Mouse (Mus musculus) lung, embryonic 16.5 days (tissue): ENCODE measurements around the gene Rhot2. TPM values are rescaled to one million over a fixed set of nuclear protein-coding genes. Genes with fewer than 3 reads are reported as not detected.
A peak's percentile ranks its signal among the peaks of the same experiment; 100 is the strongest.

Source experiments
- ATAC-seq: fragments of 200-750 bp; cut with Nextera tagmentation; 2 replicates; pipeline ENCODE4 v1.8.0; 2017; ENCODE audit warnings: low read depth, mild to moderate bottlenecking, moderate library complexity
- H3K27ac ChIP-seq: fragments of 300-500 bp; sonication (generic); 2 replicates; pipeline ENCODE4 v1.5.1; 2014; ENCODE audit warnings: mild to moderate bottlenecking, control low read depth, low read length
- H3K27me3 ChIP-seq: fragments of 300-500 bp; sonication (generic); 2 replicates; pipeline ENCODE4 v1.6.1; 2014; ENCODE audit warnings: low read depth, low read length, mixed read lengths; ENCODE audit not compliant: control insufficient read depth, insufficient read depth
- H3K36me3 ChIP-seq: fragments of 300-500 bp; sonication (generic); 2 replicates; pipeline ENCODE4 v1.6.1; 2014; ENCODE audit warnings: low read length; ENCODE audit not compliant: control insufficient read depth, insufficient read depth
- H3K4me1 ChIP-seq: fragments of 300-500 bp; sonication (generic); replicated peaks from 2 replicates; pipeline ENCODE4 v1.6.1; 2014; ENCODE audit warnings: low read length, mixed read lengths; ENCODE audit not compliant: control insufficient read depth, insufficient read depth
- H3K4me2 ChIP-seq: fragments of 300-500 bp; sonication (generic); 2 replicates; pipeline ENCODE4 v1.6.1; 2014; ENCODE audit warnings: low read depth, low read length, control low read depth
- H3K4me3 ChIP-seq: fragments of 300-500 bp; sonication (generic); 2 replicates; pipeline ENCODE4 v1.5.1; 2014; ENCODE audit warnings: mild to moderate bottlenecking, low read length, control low read depth
- H3K9ac ChIP-seq: fragments of 300-500 bp; sonication (generic); 2 replicates; pipeline ENCODE4 v1.6.1; 2014; ENCODE audit warnings: low read length, control low read depth
- H3K9me3 ChIP-seq: fragments of 300-500 bp; sonication (generic); 2 replicates; pipeline ENCODE4 v1.6.1; 2016; ENCODE audit warnings: low read length; ENCODE audit not compliant: control insufficient read depth
- WGBS: fragments of 180-500 bp; shearing (Covaris S2); extraction: QIAGEN DNeasy Blood & Tissue Kit; methylation state at CpG from one replicate; pipeline ENCODE4 v1.1.7; 2014; 5-methylcytosine and 5-hydroxymethylcytosine counted together
- polyA plus RNA-seq: library from polyadenylated mRNA; unstranded; fragments of >200 nt; fragmentation: Nextera tagmentation; extraction: Ambion mirVana; gene quantifications from 2 replicates; pipeline ENCODE4 v1.2.1, GENCODE M21; 2015

Rhot2 gene
- polyA plus RNA-seq, 1 experiment from 2014 or later: 18.3 TPM

- no peak overlapping the region for H3K4me2 ChIP-seq
- no peaks in the 10 kb centered on the region for H3K36me3 ChIP-seq
- 83% methylated on average over 8 of the region's 8 CpGs for WGBS
- no peak for ATAC-seq
- H3K9me3 ChIP-seq: no peaks in the 10 kb centered on the region
- H3K4me1 ChIP-seq: peaks cover 16% of the 10 kb centered on the region
- no peaks in the 10 kb centered on the region for H3K27me3 ChIP-seq
- H3K27ac ChIP-seq: no peak overlapping the region
- no peak overlapping the region for H3K9ac ChIP-seq
- no peak overlapping the region for H3K4me3 ChIP-seq
Measured at GRCm38 (mm10) chr17:25869498-25869897, 24.8 kb upstream of the Rhot2 start.

DNA sequence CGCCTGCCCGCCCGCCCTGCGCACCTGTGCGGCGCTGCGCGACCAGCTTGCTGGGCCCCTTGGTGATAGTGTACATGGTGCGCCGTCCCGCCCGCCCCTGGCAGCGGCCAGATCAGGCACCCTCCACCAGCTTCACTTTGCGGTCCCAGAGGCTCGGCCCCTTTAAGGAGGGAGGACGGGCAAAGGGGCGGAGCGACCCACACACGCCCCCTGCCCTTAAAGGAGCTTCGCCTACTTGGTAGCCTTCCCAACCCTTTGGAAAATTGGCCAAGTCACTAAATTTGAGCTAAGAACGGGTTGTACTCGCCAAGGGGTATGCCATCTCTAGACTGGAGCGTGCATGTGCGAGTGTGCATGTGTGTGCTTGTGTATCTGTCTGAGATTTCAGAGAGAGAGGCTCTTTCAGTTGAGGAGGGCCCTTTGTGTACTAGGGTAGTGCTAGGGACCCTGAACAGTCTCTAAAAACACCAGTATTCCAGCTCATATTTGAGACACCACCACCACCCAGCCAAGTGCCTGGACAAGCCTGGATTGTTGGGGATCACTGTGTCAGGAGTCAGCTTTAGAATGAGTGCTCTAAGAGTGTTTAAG, 24.0 kb upstream of the Rhot2 start, which contains the start of gene Mcrip2:
Mcrip2 (minus strand) TSS at position 164 of the 591 bp plus-strand sequence.
- H3K4me3 ChIP-seq: peak within 1 kb of the TSS; percentile 86

GRCm38 (mm10) chr17:25867836-25868600, 23.4 kb upstream of the Rhot2 start:
- no peaks in the 10 kb centered on the region for H3K36me3 ChIP-seq
- no peaks in the 10 kb centered on the region for H3K9me3 ChIP-seq
- H3K4me2 ChIP-seq: peak overlapping the region; percentile 94
- H3K4me1 ChIP-seq: peaks cover 9% of the 10 kb centered on the region
- peak overlapping the region; percentile 72 for H3K9ac ChIP-seq
- no peaks in the 10 kb centered on the region for H3K27me3 ChIP-seq
- H3K27ac ChIP-seq: peak overlapping the region; percentile 47
- peak; percentile 32 for ATAC-seq
- peak overlapping the region; percentile 86 for H3K4me3 ChIP-seq
- WGBS: under 1% methylated on average over 38 of the region's 42 CpGs

More for the DNA sequence above, 24.0 kb upstream of the Rhot2 start, which contains the start of gene Mcrip2:
- H3K9me3 ChIP-seq: no peaks in the 10 kb centered on the region
- peak; percentile 92 for ATAC-seq
- WGBS: 0% methylated on average over 24 of the region's 24 CpGs
- peak within 1 kb of the TSS; percentile 94 for H3K4me2 ChIP-seq
- peaks cover 9% of the 10 kb centered on the region for H3K4me1 ChIP-seq
- peak within 1 kb of the TSS; percentile 67 for H3K27ac ChIP-seq
- no peaks in the 10 kb centered on the region for H3K36me3 ChIP-seq
- H3K27me3 ChIP-seq: no peaks in the 10 kb centered on the region
- peak within 1 kb of the TSS; percentile 72 for H3K9ac ChIP-seq

DNA sequence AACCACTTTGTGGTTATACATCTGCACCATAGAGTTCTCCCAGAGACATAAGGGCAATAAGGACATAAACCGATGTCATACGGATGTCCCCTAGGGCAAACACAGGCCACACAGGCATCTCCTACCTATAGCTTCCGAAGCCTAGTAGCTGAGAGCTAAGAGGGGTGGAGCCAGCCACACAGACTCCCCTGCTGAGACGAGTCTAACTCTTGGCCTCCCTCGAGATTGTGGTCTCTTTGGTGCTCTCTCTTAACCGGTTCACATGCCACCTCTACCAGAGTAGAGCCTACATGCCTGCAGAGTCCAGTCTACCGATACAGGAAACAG, 22.8 kb upstream of the Rhot2 start:
- H3K4me3 ChIP-seq: peak overlapping the region; percentile 86
- H3K4me1 ChIP-seq: peaks cover 9% of the 10 kb centered on the region
- H3K4me2 ChIP-seq: peak overlapping the region; percentile 94
- H3K9ac ChIP-seq: peak overlapping the region; percentile 72
- WGBS: 15% methylated on average over 7 of the region's 7 CpGs
- H3K36me3 ChIP-seq: no peaks in the 10 kb centered on the region
- H3K9me3 ChIP-seq: no peaks in the 10 kb centered on the region
- H3K27ac ChIP-seq: no peak overlapping the region
- 0 out of 2 replicates have a peak, but pooled peaks have one; percentile 3 for ATAC-seq
- no peaks in the 10 kb centered on the region for H3K27me3 ChIP-seq

- no peaks in the 10 kb centered on the region for H3K9me3 ChIP-seq
- 91% methylated on average over 3 of the region's 3 CpGs for WGBS
- ATAC-seq: no peak
- H3K4me2 ChIP-seq: no peak overlapping the region
- H3K27ac ChIP-seq: no peak overlapping the region
- no peak overlapping the region for H3K4me3 ChIP-seq
- no peaks in the 10 kb centered on the region for H3K27me3 ChIP-seq
- H3K36me3 ChIP-seq: no peaks in the 10 kb centered on the region
- peaks cover 13% of the 10 kb centered on the region for H3K4me1 ChIP-seq
- no peak overlapping the region for H3K9ac ChIP-seq
Measured at GRCm38 (mm10) chr17:25866172-25866571, 21.5 kb upstream of the Rhot2 start.

DNA sequence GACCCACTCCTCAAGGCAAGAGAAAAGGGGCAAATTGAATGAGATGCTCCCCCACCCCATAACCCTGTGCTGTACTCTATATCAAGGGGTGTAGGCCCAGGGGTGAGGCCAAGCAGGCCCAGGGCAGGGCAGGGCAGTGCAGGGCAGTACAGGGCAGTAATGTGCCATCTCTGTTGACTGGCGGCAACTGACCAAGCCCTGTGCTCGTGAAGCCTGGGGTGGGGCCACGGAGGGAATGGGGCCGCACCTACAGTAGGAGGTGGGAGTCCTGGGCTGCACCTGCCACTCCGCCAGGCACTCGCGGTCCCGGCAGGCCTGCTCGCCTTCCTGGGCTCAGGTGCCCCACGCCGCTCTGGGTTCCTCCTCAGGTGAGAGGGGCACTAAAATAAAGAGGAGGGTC, 20.6 kb upstream of the Rhot2 start:
- no peak for ATAC-seq
- Histone ChIP-seq H3K9ac (no peak overlapping the region), H3K9me3 (no peaks in the 10 kb centered on the region), H3K4me1 (peaks cover 21% of the 10 kb centered on the region), H3K4me2 (no peak overlapping the region), H3K27me3 (no peaks in the 10 kb centered on the region), H3K36me3 (no peaks in the 10 kb centered on the region), H3K4me3 (no peak overlapping the region), H3K27ac (no peak overlapping the region)
- 84% methylated on average over 10 of the region's 11 CpGs for WGBS

- H3K9ac ChIP-seq: no peak overlapping the region
- peaks cover 22% of the 10 kb centered on the region for H3K4me1 ChIP-seq
- no peak overlapping the region for H3K27ac ChIP-seq
- no peak overlapping the region for H3K4me3 ChIP-seq
- H3K9me3 ChIP-seq: no peaks in the 10 kb centered on the region
- WGBS: 87% methylated on average over 14 of the region's 14 CpGs
- no peak overlapping the region for H3K4me2 ChIP-seq
- no peaks in the 10 kb centered on the region for H3K27me3 ChIP-seq
- no peaks in the 10 kb centered on the region for H3K36me3 ChIP-seq
- no peak for ATAC-seq
Measured at GRCm38 (mm10) chr17:25864311-25864710, 19.7 kb upstream of the Rhot2 start.

- Histone ChIP-seq H3K36me3 (0 out of 2 replicates have a peak, but pooled peaks cover 3% of the 10 kb centered on the region), H3K27ac (no peak overlapping the region), H3K9me3 (no peaks in the 10 kb centered on the region), H3K4me1 (peaks cover 17% of the 10 kb centered on the region), H3K4me3 (no peak overlapping the region), H3K27me3 (no peaks in the 10 kb centered on the region), H3K4me2 (no peak overlapping the region), H3K9ac (no peak overlapping the region)
- ATAC-seq: no peak
- WGBS: 80% methylated on average over 6 of the region's 6 CpGs
Measured at GRCm38 (mm10) chr17:25863681-25864080, 19.0 kb upstream of the Rhot2 start.

DNA sequence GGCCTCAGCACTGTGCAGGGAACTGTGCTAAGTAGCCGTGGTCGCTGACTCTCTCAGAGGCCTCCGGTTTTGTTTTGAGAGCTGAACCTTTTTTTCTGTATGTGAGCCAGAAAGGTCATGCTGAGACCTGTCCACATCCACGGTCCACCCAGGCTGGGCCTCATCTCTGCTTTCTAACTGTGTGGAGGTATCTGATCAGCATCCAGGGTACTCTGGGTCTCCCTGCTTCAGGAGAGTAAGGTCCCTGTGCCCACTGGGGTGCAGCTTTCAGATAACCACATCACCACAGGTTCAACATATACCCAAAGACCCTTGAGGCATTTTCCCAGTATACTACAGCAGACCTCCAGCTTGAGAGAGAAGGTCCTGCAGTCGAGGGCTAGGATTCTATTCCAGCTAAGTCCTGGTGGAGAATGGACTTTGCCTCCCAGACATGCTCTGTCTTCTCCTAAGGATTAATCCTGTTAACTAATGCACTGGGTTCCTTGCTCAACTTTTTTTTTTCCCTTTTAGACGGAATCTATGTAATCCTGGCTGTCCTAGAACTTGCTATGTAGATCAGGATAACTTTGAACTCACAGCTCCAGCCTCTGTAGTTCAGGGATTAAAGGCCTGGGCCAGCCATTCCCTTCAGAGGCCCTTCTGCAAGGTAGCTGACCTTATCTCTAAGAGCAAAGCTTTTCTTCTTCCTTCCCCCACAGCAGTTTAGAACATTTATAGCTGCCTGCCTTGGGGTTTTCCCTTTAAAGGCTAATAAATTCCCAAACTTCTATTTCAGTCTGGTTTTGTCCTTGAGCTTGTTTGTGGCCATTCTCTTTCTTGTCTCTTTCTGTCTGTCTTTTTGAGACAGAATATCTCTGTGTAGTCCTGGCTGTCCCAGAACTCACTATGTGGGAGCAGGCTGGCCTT, 17.3 kb upstream of the Rhot2 start:
- 0 out of 2 replicates have a peak, but pooled peaks cover 3% of the 10 kb centered on the region for H3K36me3 ChIP-seq
- 11% methylated on average over 6 of the region's 6 CpGs for WGBS
- H3K4me2 ChIP-seq: peak overlapping the region; percentile 83
- no peaks in the 10 kb centered on the region for H3K27me3 ChIP-seq
- peaks cover 12% of the 10 kb centered on the region for H3K4me1 ChIP-seq
- no peaks in the 10 kb centered on the region for H3K9me3 ChIP-seq
- H3K9ac ChIP-seq: peak overlapping the region; percentile 90
- ATAC-seq: no peak; the same call in 1 of the 2 replicates
- H3K4me3 ChIP-seq: peak overlapping the region; percentile 69
- H3K27ac ChIP-seq: peak overlapping the region; percentile 84
